Comparison of ENCODE assay signal across 8 mouse cellular contexts in genomic region chr1:134120179-134120578, GRCm38 (mm10). TPM values are rescaled to one million over a fixed set of nuclear protein-coding genes. Genes with fewer than 3 reads are reported as not detected.
A peak's percentile ranks its signal among the peaks of the same experiment; 100 is the strongest.
DNase-seq lines count a peak whose midpoint lies in the region; ATAC-seq and TF ChIP-seq lines count a peak whose summit lies in the region.

No protein-coding gene starts in this region.

- H3K27me3 ChIP-seq in liver, embryonic 12.5 days (replicated peaks) = peaks cover 31% of the 10 kb centered on the region
- no peaks in the 10 kb centered on the region for H3K27me3 ChIP-seq in liver, adult 2 months (ENCODE audit: control insufficient read depth, insufficient read depth, low read length)
- H3K27me3 ChIP-seq in neural tube, embryonic 12.5 days (replicated peaks) = no peaks in the 10 kb centered on the region
- H3K27me3 ChIP-seq in stomach, embryonic 16.5 days (ENCODE audit: control insufficient read depth, insufficient read depth, low read length) = no peaks in the 10 kb centered on the region

- no peaks in the 10 kb centered on the region for H3K79me2 ChIP-seq in liver, adult 2 months (ENCODE audit: control insufficient read depth, insufficient read depth, low read length)

- H3K9ac ChIP-seq in liver, embryonic 12.5 days = no peak overlapping the region
- no peak overlapping the region for H3K9ac ChIP-seq in liver, adult 2 months (ENCODE audit: low read depth, low read length)
- H3K9ac ChIP-seq in neural tube, embryonic 12.5 days = no peak overlapping the region
- H3K9ac ChIP-seq in stomach, embryonic 16.5 days (ENCODE audit: low read length) = no peak overlapping the region

- no peak overlapping the region for H3K4me2 ChIP-seq in liver, embryonic 12.5 days
- no peak overlapping the region for H3K4me2 ChIP-seq in neural tube, embryonic 12.5 days (replicated peaks)
- no peak overlapping the region for H3K4me2 ChIP-seq in stomach, embryonic 16.5 days (ENCODE audit: low read depth, low read length)

- WGBS in liver, embryonic 12.5 days (ENCODE audit: insufficient replicate concordance) = 2% methylated on average over 5 of the region's 5 CpGs
- 3% methylated on average over 5 of the region's 5 CpGs for WGBS in liver, adult 2 months
- 4% methylated on average over 5 of the region's 5 CpGs for WGBS in neural tube, embryonic 12.5 days
- under 1% methylated on average over 5 of the region's 5 CpGs for WGBS in stomach, embryonic 16.5 days

- no peak overlapping the region for H3K4me3 ChIP-seq in liver, embryonic 12.5 days
- H3K4me3 ChIP-seq in cortical plate, adult 2 months (ENCODE audit: insufficient read depth, low read length) = no peak overlapping the region
- no peak overlapping the region for H3K4me3 ChIP-seq in liver, adult 2 months (ENCODE audit: insufficient read depth, low read depth, low read length)
- no peak overlapping the region for H3K4me3 ChIP-seq in neural tube, embryonic 12.5 days
- H3K4me3 ChIP-seq in stomach, embryonic 16.5 days (replicated peaks; ENCODE audit: low read length) = no peak overlapping the region

- ATAC-seq in liver, embryonic 12.5 days = no peak
- 0 out of 2 replicates have a peak, but pooled peaks have one; percentile 41 for ATAC-seq in neural tube, embryonic 12.5 days (ENCODE audit: low FRiP score, low read depth)
- peak; percentile 33; the same call in 1 of the 2 replicates for ATAC-seq in stomach, embryonic 16.5 days (ENCODE audit: insufficient read depth, low FRiP score)

- H3K9me3 ChIP-seq in liver, embryonic 12.5 days (replicated peaks) = peaks cover 7% of the 10 kb centered on the region
- no peaks in the 10 kb centered on the region for H3K9me3 ChIP-seq in neural tube, embryonic 12.5 days
- no peaks in the 10 kb centered on the region for H3K9me3 ChIP-seq in stomach, embryonic 16.5 days (replicated peaks; ENCODE audit: control insufficient read depth, low read length)

- TF ChIP-seq POLR2A in cortical plate, adult 2 months (IDR thresholded peaks at IDR 0.05; ENCODE audit: extremely low read depth, insufficient read depth, low read length) = no peak
- no peak for TF ChIP-seq POLR2A in liver, adult 2 months (IDR thresholded peaks at IDR 0.05; ENCODE audit: extremely low read depth, insufficient read depth, low read length)

- peak; percentile 98 for TF ChIP-seq CTCF in cortical plate, adult 2 months (IDR thresholded peaks at IDR 0.05; ENCODE audit: extremely low read depth, insufficient read depth, low read length)
- peak; percentile 93 for TF ChIP-seq CTCF in liver, adult 2 months (IDR thresholded peaks at IDR 0.05; ENCODE audit: low read depth, low read length)

- H3K36me3 ChIP-seq in liver, embryonic 12.5 days = no peaks in the 10 kb centered on the region
- H3K36me3 ChIP-seq in liver, adult 2 months (ENCODE audit: control insufficient read depth, insufficient read depth, low read length) = no peaks in the 10 kb centered on the region
- H3K36me3 ChIP-seq in neural tube, embryonic 12.5 days = no peaks in the 10 kb centered on the region
- H3K36me3 ChIP-seq in stomach, embryonic 16.5 days (ENCODE audit: control insufficient read depth, insufficient read depth, low read length) = no peaks in the 10 kb centered on the region

- H3K27ac ChIP-seq in liver, embryonic 12.5 days = no peak overlapping the region
- H3K27ac ChIP-seq in cortical plate, adult 2 months (ENCODE audit: insufficient read depth, low read length) = no peak overlapping the region
- no peak overlapping the region for H3K27ac ChIP-seq in liver, adult 2 months (replicated peaks; ENCODE audit: insufficient read depth, low read depth, low read length)
- no peak overlapping the region for H3K27ac ChIP-seq in neural tube, embryonic 12.5 days
- no peak overlapping the region for H3K27ac ChIP-seq in stomach, embryonic 16.5 days (ENCODE audit: low read length)

- no peaks in the 10 kb centered on the region for H3K4me1 ChIP-seq in liver, embryonic 12.5 days
- peaks cover 3% of the 10 kb centered on the region for H3K4me1 ChIP-seq in cortical plate, adult 2 months (ENCODE audit: control insufficient read depth, insufficient read depth, low read length)
- H3K4me1 ChIP-seq in liver, adult 2 months (ENCODE audit: control insufficient read depth, insufficient read depth, low read length) = no peaks in the 10 kb centered on the region
- 0 out of 2 replicates have a peak, but pooled peaks cover 6% of the 10 kb centered on the region for H3K4me1 ChIP-seq in neural tube, embryonic 12.5 days
- peaks cover 3% of the 10 kb centered on the region for H3K4me1 ChIP-seq in stomach, embryonic 16.5 days (ENCODE audit: control insufficient read depth, insufficient read depth, low read length)

- peak; percentile 82 for DNase-seq in liver
- DNase-seq in gastrocnemius, adult 8-10 months (ENCODE audit: low spot score in 2 of 2) = peak; percentile 66 to 75
- DNase-seq in kidney, adult 9 months = peak; percentile 87
- peak; percentile 23 for DNase-seq in liver, adult 2 months (ENCODE audit: extremely low read depth, low read depth, low spot score)

RNA-seq across cellular contexts. Expression of gene Chit1, which starts 9.1 kb away (rescaled TPM):
- polyA plus RNA-seq in liver, embryonic 12.5 days (2016; fragmentation: Nextera tagmentation; extraction: Ambion mirVana) = 0.07 and 0.12 TPM in 2 replicates
- 0.13 and 0.19 TPM in 2 replicates for polyA plus RNA-seq in cortical plate, adult 2 months (2012; rRNA removed)
- total RNA-seq in gastrocnemius, adult 8-10 months (2022) = not detected
- total RNA-seq in liver, adult 2 months (2014; rRNA removed) = not detected in 2 replicates
- polyA plus RNA-seq in liver, adult 2 months (2012; rRNA removed) = not detected in 2 replicates
- 0.15 and 0.38 TPM in 2 replicates for polyA plus RNA-seq in neural tube, embryonic 12.5 days (2016; fragmentation: Nextera tagmentation; extraction: Ambion mirVana)
- polyA plus RNA-seq in stomach, embryonic 16.5 days (2015; fragmentation: Nextera tagmentation; extraction: Ambion mirVana) = 4.8 and 8.4 TPM in 2 replicates

RNA-seq across cellular contexts. Expression of gene Btg2, which starts 41.3 kb away (rescaled TPM):
- 78.2 and 80.8 TPM in 2 replicates for polyA plus RNA-seq in liver, embryonic 12.5 days (2016; fragmentation: Nextera tagmentation; extraction: Ambion mirVana)
- polyA plus RNA-seq in cortical plate, adult 2 months (2012; rRNA removed) = 16.0 and 19.8 TPM in 2 replicates
- total RNA-seq in gastrocnemius, adult 8-10 months (2022) = 10 to 100 TPM in 3 of 4 experiments, 1 to 10 TPM in 1; 8.6 to 22.9 (median 14.3) TPM
- total RNA-seq in liver, adult 2 months (2014; rRNA removed) = 7.0 and 10.1 TPM in 2 replicates
- 5.6 and 6.9 TPM in 2 replicates for polyA plus RNA-seq in liver, adult 2 months (2012; rRNA removed)
- polyA plus RNA-seq in neural tube, embryonic 12.5 days (2016; fragmentation: Nextera tagmentation; extraction: Ambion mirVana) = 114 and 120 TPM in 2 replicates
- polyA plus RNA-seq in stomach, embryonic 16.5 days (2015; fragmentation: Nextera tagmentation; extraction: Ambion mirVana) = 98.5 and 110 TPM in 2 replicates

Comparison
In these comparisons a context has a peak if more than half of its experiments do, and no peak if none do; other contexts are left out.
1. DNase-seq: peak in every context shown above with its lines; median percentile 87 in kidney, adult 9 months; 82 in liver; 70 in gastrocnemius, adult 8-10 months; 23 in liver, adult 2 months.